ENCODE assay signal across 12 mouse cellular contexts in the genomic region with DNA sequence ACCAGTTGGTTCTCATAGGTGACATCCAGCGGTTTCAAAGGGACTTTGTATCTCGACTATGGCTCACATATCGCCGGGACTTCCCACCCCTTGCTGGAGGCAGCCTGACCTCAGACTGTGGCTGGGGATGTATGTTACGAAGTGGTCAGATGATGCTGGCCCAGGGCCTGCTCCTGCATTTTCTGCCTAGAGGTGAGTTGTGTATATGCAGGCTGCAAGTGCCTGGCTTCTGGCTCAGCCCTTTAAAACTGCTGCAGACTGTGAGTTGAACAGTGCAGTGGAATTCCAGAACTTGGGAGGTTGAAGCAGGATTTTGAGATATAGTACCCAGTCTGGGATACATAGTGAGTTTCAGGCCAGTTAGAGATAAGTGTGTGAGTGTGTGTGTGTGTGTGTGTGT. TPM values are rescaled to one million over a fixed set of nuclear protein-coding genes. Genes with fewer than 3 reads are reported as not detected.
DNase-seq lines count a peak whose midpoint lies in the region; ATAC-seq and TF ChIP-seq lines count a peak whose summit lies in the region.
"Had no signal": no experiment of that assay in that cellular context is flagged by ENCODE, and none has a peak within 500 bp of the region (broad histone marks: within the 10 kb centered on the region; RNA-seq: fewer than 3 reads in every experiment).

No protein-coding gene starts in this region.

- peaks cover 45% of the 10 kb centered on the region for H3K36me3 ChIP-seq in heart, postnatal 0 days (replicated peaks; ENCODE audit: control insufficient read depth, insufficient read depth, low read length)
- peaks cover 59% of the 10 kb centered on the region for H3K36me3 ChIP-seq in E14TG2a.4 (ENCODE audit: insufficient read depth, low read length)
- H3K36me3 ChIP-seq in liver, embryonic 14.5 days (replicated peaks; ENCODE audit: control insufficient read depth, insufficient read depth, low read depth): peaks cover 55% of the 10 kb centered on the region

- H3K27me3 ChIP-seq in heart, postnatal 0 days (ENCODE audit: control insufficient read depth, insufficient read depth, low read length): no peaks in the 10 kb centered on the region
- H3K27me3 ChIP-seq in E14TG2a.4 (ENCODE audit: insufficient read depth, low read length): no peaks in the 10 kb centered on the region
- H3K27me3 ChIP-seq in liver, embryonic 14.5 days (ENCODE audit: control insufficient read depth, insufficient read depth, low read length): no peaks in the 10 kb centered on the region

- H3K27ac ChIP-seq in heart, postnatal 0 days (ENCODE audit: low read depth): no peak overlapping the region
- H3K27ac ChIP-seq in liver, embryonic 14.5 days: peak overlapping the region; percentile 1; the same call in 1 of the 2 replicates

- ATAC-seq in heart, postnatal 0 days (ENCODE audit: insufficient read depth, low read depth): no peak
- no peak for ATAC-seq in liver, embryonic 14.5 days (ENCODE audit: insufficient read depth)
- ATAC-seq in inflammation-experienced regulatory T-cells, adult 6 months: no peak

- WGBS in heart, postnatal 0 days: 69% methylated on average over 5 of the region's 5 CpGs
- 81% methylated on average over 5 of the region's 5 CpGs for WGBS in liver, embryonic 14.5 days (ENCODE audit: insufficient replicate concordance)

- H3K4me1 ChIP-seq in heart, postnatal 0 days (ENCODE audit: control insufficient read depth, insufficient read depth): peaks cover 20% of the 10 kb centered on the region
- H3K4me1 ChIP-seq in E14TG2a.4 (replicated peaks; ENCODE audit: low read depth, low read length): peaks cover 68% of the 10 kb centered on the region
- H3K4me1 ChIP-seq in liver, embryonic 14.5 days (replicated peaks; ENCODE audit: control insufficient read depth in 2 of 2, insufficient read depth in 2 of 2, low read length in 1 of 2): peaks cover 23 to 31% of the 10 kb centered on the region in 2 experiments

- DNase-seq in heart, postnatal 0 days (ENCODE audit: low spot score): no peak
- DNase-seq in heart, postnatal 36 days: no peak
- DNase-seq in NIH3T3 (ENCODE audit: low read depth): peak; percentile 41
- DNase-seq in liver, embryonic 14.5 days (ENCODE audit: low read depth in 3 of 3, low spot score in 3 of 3): no peak
- DNase-seq in cerebellum, adult 9-10 months: no peak
- DNase-seq: adrenal gland, postnatal 14 days; cerebellum, adult 9-11 months; layer of hippocampus, postnatal 36 days; lung, postnatal 14 days; thymus, postnatal 4 days had no signal

- no peaks in the 10 kb centered on the region for H3K9me3 ChIP-seq in heart, postnatal 0 days (replicated peaks; ENCODE audit: control insufficient read depth, low read length)
- H3K9me3 ChIP-seq in E14TG2a.4 (ENCODE audit: low read length): no peaks in the 10 kb centered on the region
- no peaks in the 10 kb centered on the region for H3K9me3 ChIP-seq in liver, embryonic 14.5 days (ENCODE audit: control insufficient read depth, low read length)

- peak overlapping the region; percentile 93 for H3K4me2 ChIP-seq in heart, postnatal 0 days (ENCODE audit: low read depth, low read length)
- H3K4me2 ChIP-seq in liver, embryonic 14.5 days (ENCODE audit: low read depth): peak overlapping the region; percentile 97

- H3K4me3 ChIP-seq in heart, postnatal 0 days (ENCODE audit: low read depth, low read length): peak overlapping the region; percentile 99; the same call in 1 of the 2 replicates
- H3K4me3 ChIP-seq in E14TG2a.4 (replicated peaks; ENCODE audit: low read length): peak overlapping the region; percentile 100; the same call in 1 of the 2 replicates
- H3K4me3 ChIP-seq in liver, embryonic 14.5 days (ENCODE audit: insufficient read depth in 1 of 2, low read depth in 2 of 2, low read length in 2 of 2): peak overlapping the region; percentile 98

- intact Hi-C loops in heart, postnatal 36 days (cut with DNase I): loop anchor here (1.0 kb wide), 1 partner anchor 20 kb away; the partner anchor contains the start of gene Kri1

- no peak for TF ChIP-seq CTCF in heart, postnatal 0 days (IDR thresholded peaks at IDR 0.05; ENCODE audit: low read depth)
- no peak for TF ChIP-seq CTCF in E14TG2a.4 (conservative IDR thresholded peaks at IDR 0.05; ENCODE audit: low read length)
- TF ChIP-seq CTCF in liver, embryonic 14.5 days (IDR thresholded peaks at IDR 0.05; ENCODE audit: low read depth): peak; percentile 24; the same call in 1 of the 2 replicates

- no peak overlapping the region for H3K9ac ChIP-seq in heart, postnatal 0 days (replicated peaks; ENCODE audit: low read depth, low read length)
- H3K9ac ChIP-seq in liver, embryonic 14.5 days (replicated peaks): peak overlapping the region; percentile 99

- no peak for TF ChIP-seq EP300 in heart, postnatal 0 days (IDR thresholded peaks at IDR 0.05; ENCODE audit: low read depth)
- no peak for TF ChIP-seq EP300 in liver, embryonic 14.5 days (IDR thresholded peaks at IDR 0.05; ENCODE audit: low read depth)

RNA-seq across cellular contexts. Expression of gene Atg4d, which starts 1.8 kb away (rescaled TPM):
- total RNA-seq in heart, postnatal 0 days (2014; rRNA removed; ENCODE audit: low replicate concordance): 41.2 and 67.4 TPM in 2 replicates
- 53.6 and 56.1 TPM in 2 replicates for polyA plus RNA-seq in heart, postnatal 0 days (2015; fragmentation: Nextera tagmentation; extraction: Ambion mirVana)
- total RNA-seq in heart, postnatal 36 days (2021): 10 to 100 TPM; 78.0 to 99.6 TPM
- 21.5 and 38.9 TPM in 2 replicates for polyA plus RNA-seq in liver, embryonic 14.5 days (2012; rRNA removed)
- 69.3 and 78.1 TPM in 2 replicates for polyA plus RNA-seq in liver, embryonic 14.5 days (2014; fragmentation: Nextera tagmentation; extraction: Ambion mirVana)
- 10 to 100 TPM; 23.5 to 32.5 (median 24.2) TPM for polyA plus RNA-seq in inflammation-experienced regulatory T-cells, adult 6 months (2017; shearing (Covaris generic))

RNA-seq across cellular contexts. Expression of gene S1pr5, which starts 18.6 kb away (rescaled TPM):
- not detected in 2 replicates for total RNA-seq in heart, postnatal 0 days (2014; rRNA removed; ENCODE audit: low replicate concordance)
- polyA plus RNA-seq in heart, postnatal 0 days (2015; fragmentation: Nextera tagmentation; extraction: Ambion mirVana): 0.10 and 0.15 TPM in 2 replicates
- total RNA-seq in heart, postnatal 36 days (2021): 1 to 10 TPM in 1 of 2 experiments, under 1 TPM in 1; 0.69 to 1.1 TPM
- polyA plus RNA-seq in liver, embryonic 14.5 days (2012; rRNA removed): 0.06 TPM in 2 replicates
- 0.09 and 0.10 TPM in 2 replicates for polyA plus RNA-seq in liver, embryonic 14.5 days (2014; fragmentation: Nextera tagmentation; extraction: Ambion mirVana)
- under 1 TPM in 1 of 3 experiments, not detected in 2; 0.17 TPM for polyA plus RNA-seq in inflammation-experienced regulatory T-cells, adult 6 months (2017; shearing (Covaris generic))

RNA-seq across cellular contexts. Expression of gene Kri1, which starts 20.9 kb away (rescaled TPM):
- total RNA-seq in heart, postnatal 0 days (2014; rRNA removed; ENCODE audit: low replicate concordance): 7.0 and 16.3 TPM in 2 replicates
- 5.9 and 9.1 TPM in 2 replicates for polyA plus RNA-seq in heart, postnatal 0 days (2015; fragmentation: Nextera tagmentation; extraction: Ambion mirVana)
- 10 to 100 TPM; 16.5 to 18.0 TPM for total RNA-seq in heart, postnatal 36 days (2021)
- polyA plus RNA-seq in liver, embryonic 14.5 days (2012; rRNA removed): 14.4 and 21.9 TPM in 2 replicates
- polyA plus RNA-seq in liver, embryonic 14.5 days (2014; fragmentation: Nextera tagmentation; extraction: Ambion mirVana): 3.9 and 5.0 TPM in 2 replicates
- 10 to 100 TPM; 16.5 to 36.2 (median 26.9) TPM for polyA plus RNA-seq in inflammation-experienced regulatory T-cells, adult 6 months (2017; shearing (Covaris generic))

RNA-seq across cellular contexts. Expression of gene Cdkn2d, which starts 24.3 kb away (rescaled TPM):
- total RNA-seq in heart, postnatal 0 days (2014; rRNA removed; ENCODE audit: low replicate concordance): 67.4 and 103 TPM in 2 replicates
- polyA plus RNA-seq in heart, postnatal 0 days (2015; fragmentation: Nextera tagmentation; extraction: Ambion mirVana): 65.8 and 67.5 TPM in 2 replicates
- total RNA-seq in heart, postnatal 36 days (2021): 10 to 100 TPM; 15.9 to 18.4 TPM
- polyA plus RNA-seq in liver, embryonic 14.5 days (2012; rRNA removed): 70.5 and 74.4 TPM in 2 replicates
- 116 and 119 TPM in 2 replicates for polyA plus RNA-seq in liver, embryonic 14.5 days (2014; fragmentation: Nextera tagmentation; extraction: Ambion mirVana)
- polyA plus RNA-seq in inflammation-experienced regulatory T-cells, adult 6 months (2017; shearing (Covaris generic)): 100 to 1,000 TPM; 116 to 131 (median 128) TPM

RNA-seq across cellular contexts. Expression of gene Keap1, which starts 27.7 kb away (rescaled TPM):
- total RNA-seq in heart, postnatal 0 days (2014; rRNA removed; ENCODE audit: low replicate concordance): 67.9 and 79.0 TPM in 2 replicates
- polyA plus RNA-seq in heart, postnatal 0 days (2015; fragmentation: Nextera tagmentation; extraction: Ambion mirVana): 42.7 and 45.7 TPM in 2 replicates
- 10 to 100 TPM; 41.9 to 43.1 TPM for total RNA-seq in heart, postnatal 36 days (2021)
- 15.1 and 15.8 TPM in 2 replicates for polyA plus RNA-seq in liver, embryonic 14.5 days (2012; rRNA removed)
- 15.6 and 16.4 TPM in 2 replicates for polyA plus RNA-seq in liver, embryonic 14.5 days (2014; fragmentation: Nextera tagmentation; extraction: Ambion mirVana)
- polyA plus RNA-seq in inflammation-experienced regulatory T-cells, adult 6 months (2017; shearing (Covaris generic)): 10 to 100 TPM; 20.8 to 28.9 (median 21.5) TPM
